Mouse (Mus musculus): ENCODE results near the gene Eya2. TPM values are rescaled to one million over a fixed set of nuclear protein-coding genes. Genes with fewer than 3 reads are reported as not detected.

Eya2 gene
- polyA plus RNA-seq, 1 experiment from 2014 or later = 6.9 TPM

DNA sequence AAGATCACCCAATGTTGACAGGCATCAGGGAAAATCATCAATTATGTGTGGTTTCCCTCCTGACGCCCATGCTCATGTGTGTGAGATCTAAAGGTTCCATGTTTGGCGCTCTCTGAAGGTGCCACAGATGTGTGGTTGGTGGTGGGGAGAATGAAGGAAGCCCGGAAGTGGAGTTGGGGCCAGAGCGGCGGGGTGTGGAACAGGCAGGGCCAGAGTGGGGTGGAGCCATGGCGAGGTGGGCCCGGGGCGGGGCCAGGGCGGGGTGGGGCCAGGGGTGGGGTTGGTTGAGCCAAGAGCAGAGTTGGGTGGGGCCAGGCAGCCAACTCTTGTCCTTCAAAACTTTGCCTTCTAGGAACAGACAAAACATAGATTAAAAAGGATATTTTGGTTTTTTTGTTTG lies 113.4 kb downstream of the Eya2 start:
- no peak for ATAC-seq (ENCODE audit: low read depth)
- WGBS = 59% methylated on average over 8 of the region's 9 CpGs
- Histone ChIP-seq H3K36me3 (ENCODE audit: control insufficient read depth, insufficient read depth, low read length) (no peaks in the 10 kb centered on the region), H3K4me1 (replicated peaks; ENCODE audit: control insufficient read depth, insufficient read depth, low read length) (no peaks in the 10 kb centered on the region), H3K27me3 (ENCODE audit: control insufficient read depth, insufficient read depth, low read depth, low read length) (no peaks in the 10 kb centered on the region), H3K4me3 (ENCODE audit: low read length) (no peak overlapping the region), H3K4me2 (ENCODE audit: low read depth, low read length) (no peak overlapping the region), H3K9ac (ENCODE audit: low read length) (no peak overlapping the region), H3K27ac (ENCODE audit: low read length) (no peak overlapping the region), H3K9me3 (ENCODE audit: control insufficient read depth, low read length) (no peaks in the 10 kb centered on the region)

DNA sequence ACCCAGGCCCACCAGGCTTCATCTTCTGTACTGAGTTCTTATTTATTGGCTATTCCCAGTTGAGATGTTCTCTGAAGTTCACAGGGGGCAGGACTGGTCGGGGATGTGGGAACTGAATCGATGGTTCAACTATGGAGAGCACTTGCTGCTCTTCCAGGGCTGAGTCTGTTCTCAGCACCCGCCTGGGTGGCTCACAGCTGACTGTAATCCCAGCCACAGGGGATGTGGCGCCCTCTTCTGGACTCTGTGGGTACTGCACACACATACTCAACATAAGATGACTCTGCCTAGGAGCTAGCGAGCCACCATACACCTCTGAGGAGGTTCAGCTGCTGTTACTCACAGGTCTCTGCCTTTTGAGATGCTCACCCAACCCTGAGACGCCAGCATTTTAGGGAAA lies 121.9 kb downstream of the Eya2 start:
- WGBS = 80% methylated on average over 6 of the region's 6 CpGs
- H3K27me3 ChIP-seq (ENCODE audit: control insufficient read depth, insufficient read depth, low read depth, low read length) = no peaks in the 10 kb centered on the region
- no peaks in the 10 kb centered on the region for H3K9me3 ChIP-seq (ENCODE audit: control insufficient read depth, low read length)
- H3K36me3 ChIP-seq (ENCODE audit: control insufficient read depth, insufficient read depth, low read length) = no peaks in the 10 kb centered on the region
- no peak overlapping the region for H3K9ac ChIP-seq (ENCODE audit: low read length)
- no peak overlapping the region for H3K4me2 ChIP-seq (ENCODE audit: low read depth, low read length)
- H3K4me1 ChIP-seq (replicated peaks; ENCODE audit: control insufficient read depth, insufficient read depth, low read length) = no peaks in the 10 kb centered on the region
- H3K4me3 ChIP-seq (ENCODE audit: low read length) = no peak overlapping the region
- H3K27ac ChIP-seq (ENCODE audit: low read length) = no peak overlapping the region
- no peak for ATAC-seq (ENCODE audit: low read depth)

DNA sequence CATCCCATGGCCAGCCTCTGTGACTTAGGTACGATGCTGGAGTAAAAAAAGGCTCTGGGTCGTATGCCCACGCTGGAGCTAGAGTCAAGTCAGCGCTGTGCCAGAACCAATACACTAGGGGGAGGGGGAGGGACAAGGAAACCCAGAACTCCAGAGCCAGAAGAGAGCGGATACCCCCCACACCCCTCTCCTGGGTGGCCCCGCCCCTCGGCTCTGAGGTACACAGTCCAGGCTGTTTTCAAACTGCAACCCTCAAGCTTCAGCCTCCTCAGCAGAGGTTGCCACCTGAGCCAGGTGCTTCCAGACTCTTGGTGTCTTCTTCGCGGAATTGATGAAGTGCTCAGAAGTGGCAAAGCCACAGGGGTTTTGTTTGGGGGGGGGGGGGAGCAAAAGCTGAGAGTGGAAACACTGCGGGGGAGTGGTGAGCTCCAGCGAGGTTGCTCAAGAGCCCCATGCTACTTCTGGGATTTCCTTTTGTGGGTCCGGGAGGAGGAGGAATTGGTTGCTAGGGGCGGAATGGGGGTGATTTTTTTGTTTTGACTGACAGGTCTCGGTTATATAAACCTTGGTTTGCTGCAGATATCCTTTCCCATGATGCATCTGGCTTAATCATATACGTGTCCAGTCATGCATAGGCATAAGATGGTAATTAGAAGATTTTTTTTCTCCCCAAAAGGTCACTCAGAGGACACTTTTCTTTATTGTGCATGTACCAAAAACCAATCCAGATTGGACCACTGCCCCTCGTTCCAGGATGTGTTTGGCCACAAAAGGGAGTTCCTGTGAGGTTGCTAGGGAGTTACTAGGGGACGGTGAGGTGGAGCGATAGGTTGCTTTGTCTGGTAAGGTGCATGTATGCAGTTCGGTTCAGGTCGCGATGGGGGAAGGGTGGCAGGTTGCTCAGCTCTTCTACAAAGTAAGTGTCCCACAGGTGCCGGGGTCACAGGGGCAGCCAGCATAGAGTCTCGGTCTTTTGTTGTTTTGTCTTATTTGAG lies 122.6 kb downstream of the Eya2 start:
- Histone ChIP-seq H3K36me3 (ENCODE audit: control insufficient read depth, insufficient read depth, low read length) (no peaks in the 10 kb centered on the region), H3K4me1 (replicated peaks; ENCODE audit: control insufficient read depth, insufficient read depth, low read length) (no peaks in the 10 kb centered on the region), H3K4me3 (ENCODE audit: low read length) (no peak overlapping the region), H3K27ac (ENCODE audit: low read length) (no peak overlapping the region), H3K9me3 (ENCODE audit: control insufficient read depth, low read length) (no peaks in the 10 kb centered on the region), H3K9ac (ENCODE audit: low read length) (no peak overlapping the region), H3K4me2 (ENCODE audit: low read depth, low read length) (no peak overlapping the region), H3K27me3 (ENCODE audit: control insufficient read depth, insufficient read depth, low read depth, low read length) (no peaks in the 10 kb centered on the region)
- ATAC-seq (ENCODE audit: low read depth) = no peak
- 60% methylated on average over 23 of the region's 23 CpGs for WGBS

- H3K9me3 ChIP-seq (ENCODE audit: control insufficient read depth, low read length) = no peaks in the 10 kb centered on the region
- H3K4me1 ChIP-seq (replicated peaks; ENCODE audit: control insufficient read depth, insufficient read depth, low read length) = no peaks in the 10 kb centered on the region
- H3K36me3 ChIP-seq (ENCODE audit: control insufficient read depth, insufficient read depth, low read length) = no peaks in the 10 kb centered on the region
- H3K4me3 ChIP-seq (ENCODE audit: low read length) = no peak overlapping the region
- H3K27ac ChIP-seq (ENCODE audit: low read length) = no peak overlapping the region
- no peaks in the 10 kb centered on the region for H3K27me3 ChIP-seq (ENCODE audit: control insufficient read depth, insufficient read depth, low read depth, low read length)
- no peak for ATAC-seq (ENCODE audit: low read depth)
- no peak overlapping the region for H3K4me2 ChIP-seq (ENCODE audit: low read depth, low read length)
- 59% methylated on average over 8 of the region's 8 CpGs for WGBS
- no peak overlapping the region for H3K9ac ChIP-seq (ENCODE audit: low read length)
These were observed 124.5 kb downstream of the Eya2 start for GRCm38 (mm10) chr2:165719382-165719781.

DNA sequence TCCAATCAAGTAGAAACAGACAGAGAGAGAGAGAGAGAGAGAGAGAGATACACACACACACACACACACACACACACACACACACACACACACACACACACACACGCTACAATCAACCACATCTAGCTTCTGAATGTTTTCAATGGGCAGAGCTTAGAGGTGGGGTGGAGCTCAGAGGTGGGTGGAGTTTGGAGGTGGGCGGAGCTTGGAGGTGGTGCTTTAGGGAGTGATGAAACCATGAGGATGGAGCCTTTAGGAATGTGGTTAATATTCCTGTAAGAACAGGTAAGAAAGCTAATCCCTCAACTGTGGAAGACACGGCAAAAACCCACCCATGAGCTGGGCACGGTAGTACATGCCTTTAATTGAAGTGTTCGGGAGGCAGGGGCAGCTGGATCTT lies 127.1 kb downstream of the Eya2 start:
- H3K4me3 ChIP-seq (ENCODE audit: low read length) = no peak overlapping the region
- 78% methylated on average over 5 of the region's 5 CpGs for WGBS
- no peaks in the 10 kb centered on the region for H3K27me3 ChIP-seq (ENCODE audit: control insufficient read depth, insufficient read depth, low read depth, low read length)
- no peak for ATAC-seq (ENCODE audit: low read depth)
- H3K9ac ChIP-seq (ENCODE audit: low read length) = no peak overlapping the region
- no peaks in the 10 kb centered on the region for H3K4me1 ChIP-seq (replicated peaks; ENCODE audit: control insufficient read depth, insufficient read depth, low read length)
- H3K27ac ChIP-seq (ENCODE audit: low read length) = no peak overlapping the region
- H3K4me2 ChIP-seq (ENCODE audit: low read depth, low read length) = no peak overlapping the region
- no peaks in the 10 kb centered on the region for H3K36me3 ChIP-seq (ENCODE audit: control insufficient read depth, insufficient read depth, low read length)
- no peaks in the 10 kb centered on the region for H3K9me3 ChIP-seq (ENCODE audit: control insufficient read depth, low read length)

DNA sequence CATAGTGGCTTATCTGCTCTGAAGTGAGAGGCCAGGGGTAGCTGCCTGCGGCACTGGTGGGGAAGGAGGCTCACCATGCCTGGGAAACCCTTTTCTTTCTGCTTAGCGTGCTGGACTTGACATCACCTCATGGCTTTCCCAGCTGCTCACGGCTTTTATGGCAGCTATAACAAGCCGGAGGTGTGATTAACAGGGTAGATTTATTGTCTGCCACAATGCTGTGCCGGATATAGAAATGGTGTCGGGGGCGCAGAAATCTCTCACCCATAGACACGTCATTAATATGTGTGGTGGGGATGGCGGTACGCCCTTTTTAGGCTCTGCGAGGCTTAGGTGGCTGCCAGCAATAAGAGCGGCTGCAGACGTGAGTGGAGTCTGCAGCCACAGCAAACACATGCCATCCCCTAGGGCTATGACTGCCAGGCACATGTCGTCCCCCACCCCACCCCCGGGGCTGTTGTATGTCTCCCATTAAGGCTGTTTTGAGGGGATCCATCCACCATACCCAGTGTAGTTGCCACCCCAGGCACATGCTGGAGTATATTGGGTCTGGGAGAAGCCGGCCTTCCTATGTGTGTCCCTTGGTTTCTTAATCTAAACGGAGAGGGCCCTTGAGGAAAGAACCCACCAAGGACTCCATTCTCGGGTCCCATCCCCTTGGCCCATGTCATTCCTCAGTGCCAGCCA lies 137.9 kb downstream of the Eya2 start:
- H3K9me3 ChIP-seq (ENCODE audit: control insufficient read depth, low read length) = no peaks in the 10 kb centered on the region
- 51% methylated on average over 18 of the region's 18 CpGs for WGBS
- no peak overlapping the region for H3K27ac ChIP-seq (ENCODE audit: low read length)
- H3K4me2 ChIP-seq (ENCODE audit: low read depth, low read length) = no peak overlapping the region
- no peak overlapping the region for H3K4me3 ChIP-seq (ENCODE audit: low read length)
- H3K4me1 ChIP-seq (replicated peaks; ENCODE audit: control insufficient read depth, insufficient read depth, low read length) = no peaks in the 10 kb centered on the region
- no peaks in the 10 kb centered on the region for H3K36me3 ChIP-seq (ENCODE audit: control insufficient read depth, insufficient read depth, low read length)
- peak; percentile 51; the same call in 1 of the 2 replicates for ATAC-seq (ENCODE audit: low read depth)
- H3K27me3 ChIP-seq (ENCODE audit: control insufficient read depth, insufficient read depth, low read depth, low read length) = no peaks in the 10 kb centered on the region
- no peak overlapping the region; the same call in 1 of the 2 replicates for H3K9ac ChIP-seq (ENCODE audit: low read length)

DNA sequence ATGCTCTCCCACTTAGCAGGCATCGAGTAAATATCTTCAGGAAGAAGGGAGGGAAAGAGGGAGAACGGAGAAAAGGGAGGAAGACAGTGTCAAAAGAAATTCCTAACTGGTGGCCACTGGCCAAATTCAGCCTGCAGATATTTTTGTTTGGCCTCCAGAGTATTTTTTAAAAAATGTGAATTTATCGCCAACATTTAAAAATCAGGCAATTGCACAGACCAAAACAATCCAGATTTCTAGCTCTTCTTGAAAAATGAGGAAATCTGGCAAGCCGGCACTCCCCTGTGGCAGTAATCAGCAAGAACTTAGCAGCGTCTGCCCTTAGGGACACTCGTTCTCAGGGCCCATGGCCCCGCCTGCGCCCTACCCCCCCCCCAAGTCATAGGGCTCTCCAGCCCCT lies 138.9 kb downstream of the Eya2 start:
- H3K4me3 ChIP-seq (ENCODE audit: low read length) = no peak overlapping the region
- 48% methylated on average over 8 of the region's 8 CpGs for WGBS
- no peaks in the 10 kb centered on the region for H3K36me3 ChIP-seq (ENCODE audit: control insufficient read depth, insufficient read depth, low read length)
- no peaks in the 10 kb centered on the region for H3K27me3 ChIP-seq (ENCODE audit: control insufficient read depth, insufficient read depth, low read depth, low read length)
- no peak overlapping the region for H3K27ac ChIP-seq (ENCODE audit: low read length)
- no peak overlapping the region for H3K9ac ChIP-seq (ENCODE audit: low read length)
- no peaks in the 10 kb centered on the region for H3K4me1 ChIP-seq (replicated peaks; ENCODE audit: control insufficient read depth, insufficient read depth, low read length)
- no peak overlapping the region for H3K4me2 ChIP-seq (ENCODE audit: low read depth, low read length)
- no peaks in the 10 kb centered on the region for H3K9me3 ChIP-seq (ENCODE audit: control insufficient read depth, low read length)
- no peak for ATAC-seq (ENCODE audit: low read depth)

DNA sequence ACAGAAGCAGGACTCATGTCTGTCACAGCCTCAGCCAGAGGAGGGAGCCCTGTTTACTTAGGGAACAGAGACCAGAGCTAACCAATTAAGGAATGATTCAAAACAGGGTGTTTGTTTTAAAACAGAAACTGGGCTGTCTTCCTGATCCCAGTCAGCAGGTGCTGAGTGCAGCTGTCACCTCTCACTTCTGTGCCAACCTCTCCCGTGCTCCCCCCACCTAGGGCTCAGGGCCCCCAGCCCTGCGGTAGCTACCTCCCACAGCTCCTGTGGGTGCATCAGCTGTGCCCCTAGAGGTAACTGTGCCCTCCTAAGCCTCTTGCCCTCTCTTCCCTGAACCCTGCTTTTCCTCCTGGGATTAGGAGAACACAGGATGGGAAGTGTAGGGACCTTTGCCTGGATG lies 141.5 kb downstream of the Eya2 start:
- H3K9me3 ChIP-seq (ENCODE audit: control insufficient read depth, low read length) = no peaks in the 10 kb centered on the region
- H3K4me2 ChIP-seq (ENCODE audit: low read depth, low read length) = no peak overlapping the region
- no peak overlapping the region for H3K9ac ChIP-seq (ENCODE audit: low read length)
- WGBS = 26% methylated on average over 2 of the region's 2 CpGs
- H3K36me3 ChIP-seq (ENCODE audit: control insufficient read depth, insufficient read depth, low read length) = no peaks in the 10 kb centered on the region
- H3K27me3 ChIP-seq (ENCODE audit: control insufficient read depth, insufficient read depth, low read depth, low read length) = no peaks in the 10 kb centered on the region
- no peak overlapping the region for H3K4me3 ChIP-seq (ENCODE audit: low read length)
- no peaks in the 10 kb centered on the region for H3K4me1 ChIP-seq (replicated peaks; ENCODE audit: control insufficient read depth, insufficient read depth, low read length)
- no peak for ATAC-seq (ENCODE audit: low read depth)
- no peak overlapping the region for H3K27ac ChIP-seq (ENCODE audit: low read length)

DNA sequence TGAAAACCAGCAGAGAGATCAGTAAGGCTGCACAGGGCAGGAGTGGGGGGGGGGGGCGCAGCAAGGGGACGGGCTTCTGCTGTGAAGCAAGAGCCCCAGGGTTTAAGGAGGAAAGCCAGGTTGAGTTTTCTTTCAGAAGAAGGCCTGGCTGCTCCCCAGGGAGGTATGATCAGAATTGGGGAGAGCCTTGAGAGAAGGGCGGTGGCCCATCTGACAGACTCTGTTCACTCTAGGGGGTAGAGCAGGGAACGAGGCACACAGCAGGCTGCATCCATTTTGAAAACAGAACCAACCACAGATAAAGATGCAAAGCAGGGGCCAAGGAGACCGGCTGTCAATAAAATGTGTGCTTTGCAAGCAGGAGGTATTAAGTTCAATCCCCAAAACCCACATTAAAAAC lies 145.5 kb downstream of the Eya2 start:
- 55% methylated on average over 5 of the region's 5 CpGs for WGBS
- no peaks in the 10 kb centered on the region for H3K4me1 ChIP-seq (replicated peaks; ENCODE audit: control insufficient read depth, insufficient read depth, low read length)
- ATAC-seq (ENCODE audit: low read depth) = no peak
- H3K9ac ChIP-seq (ENCODE audit: low read length) = no peak overlapping the region
- H3K27me3 ChIP-seq (ENCODE audit: control insufficient read depth, insufficient read depth, low read depth, low read length) = no peaks in the 10 kb centered on the region
- no peaks in the 10 kb centered on the region for H3K9me3 ChIP-seq (ENCODE audit: control insufficient read depth, low read length)
- H3K4me2 ChIP-seq (ENCODE audit: low read depth, low read length) = no peak overlapping the region
- no peaks in the 10 kb centered on the region for H3K36me3 ChIP-seq (ENCODE audit: control insufficient read depth, insufficient read depth, low read length)
- no peak overlapping the region for H3K27ac ChIP-seq (ENCODE audit: low read length)
- H3K4me3 ChIP-seq (ENCODE audit: low read length) = no peak overlapping the region
